Mouse (Mus musculus) ES-E14 (cell line): Measurements from ENCODE around the gene March1.

Source experiments
- HCFC1 ChIP-seq: IDR thresholded peaks from 2 replicates; pipeline ENCODE4 v1.6.1; 2012; ENCODE audit warnings: low read length, inconsistent platforms, borderline replicate concordance; ENCODE audit not compliant: insufficient read depth
- ZC3H11A ChIP-seq: IDR thresholded peaks from 2 replicates; pipeline ENCODE4 v1.6.1; 2012; ENCODE audit warnings: low read depth, mild to moderate bottlenecking, inconsistent platforms, low read length, borderline replicate concordance

- no peak for TF ChIP-seq HCFC1
- no peak for TF ChIP-seq ZC3H11A
These were observed 776.4 kb downstream of the March1 start for GRCm38 (mm10) chr8:66394148-66394547.
